ENCODE assay signal across 7 mouse cellular contexts in the genomic region with DNA sequence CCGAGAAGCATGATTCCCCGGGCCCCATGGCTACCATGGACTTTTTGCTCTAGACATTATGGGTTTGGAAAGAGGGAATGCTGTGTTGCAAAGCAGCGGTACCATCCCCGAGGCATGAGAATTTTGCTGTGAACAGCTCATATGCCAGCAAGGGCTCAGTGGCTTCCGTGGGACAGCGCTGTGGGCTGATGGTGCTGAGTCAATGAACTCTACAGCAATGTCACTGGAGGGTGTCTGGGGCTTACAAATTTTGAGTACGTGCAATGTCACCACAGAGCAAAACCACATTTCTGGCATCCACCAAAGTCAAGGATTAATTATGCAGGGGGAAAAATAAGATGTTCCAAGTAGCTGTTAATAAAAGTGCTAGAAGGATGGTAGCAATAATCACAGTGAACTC.
"Had no signal": no experiment of that assay in that cellular context is flagged by ENCODE, and none has a peak within 500 bp of the region (broad histone marks: within the 10 kb centered on the region; RNA-seq: fewer than 3 reads in every experiment).

No protein-coding gene starts in this region.

- DNase-seq: kidney, postnatal 10 days; kidney, postnatal 4 days; lung, postnatal 14 days; right cerebral cortex, postnatal 4 days; spleen, adult 18-20 months; thymus, adult 18-20 months; thymus, postnatal 14 days had no signal
